Mouse (Mus musculus) fibroblast of lung, adult 2 months (primary cell): ENCODE results near the gene Spcs2.
"Not testable (repeated sequence)": the region's sequence is repeated elsewhere in the genome, so short reads cannot be mapped to it uniquely, and the experiment has no call there.

Experiments used
- DNase-seq: peaks from one replicate; pipeline ENCODE4 v3.0.0-alpha.2; 2011; ENCODE audit warnings: low read depth

The Spcs2 gene

DNA sequence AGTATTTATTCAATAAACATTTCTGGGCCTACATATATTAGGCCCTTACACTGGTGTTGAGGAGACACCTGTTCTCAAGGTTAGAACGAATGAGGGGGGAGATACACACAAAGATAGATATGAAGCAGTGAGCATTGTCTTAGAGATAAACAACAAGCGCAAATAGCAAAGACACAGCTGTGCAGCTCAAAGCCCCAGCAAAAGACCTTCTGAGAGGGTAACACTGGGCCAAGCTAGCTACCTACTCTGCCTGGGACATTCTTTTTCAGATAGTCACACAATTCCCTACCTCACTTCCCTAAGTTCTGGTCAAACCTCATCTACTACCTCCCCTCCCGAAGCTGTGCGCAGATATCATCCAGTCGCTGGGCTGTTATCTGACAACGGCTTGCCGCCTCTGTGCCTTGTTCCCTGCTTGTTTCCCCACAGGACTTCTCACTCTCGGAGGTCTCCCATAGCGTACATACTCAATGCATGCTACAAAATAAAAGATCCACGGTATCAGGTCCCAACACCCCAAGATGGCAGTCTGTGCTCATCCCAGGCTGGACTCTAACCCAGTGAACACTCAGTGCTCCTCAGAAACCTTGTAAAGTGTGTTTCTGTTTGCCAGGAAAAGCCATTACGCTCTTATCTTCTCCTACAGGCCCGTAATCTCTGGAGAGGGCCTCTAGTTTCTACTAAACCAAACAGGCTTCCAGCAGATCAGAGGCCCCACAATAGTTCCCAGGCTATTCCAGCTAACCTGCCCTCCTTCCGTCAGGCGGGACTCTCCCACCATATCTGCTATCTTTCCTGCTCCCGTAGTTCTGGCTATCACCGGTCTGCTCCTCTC, 38.4 kb downstream of the Spcs2 start:
- no peak for DNase-seq

DNA sequence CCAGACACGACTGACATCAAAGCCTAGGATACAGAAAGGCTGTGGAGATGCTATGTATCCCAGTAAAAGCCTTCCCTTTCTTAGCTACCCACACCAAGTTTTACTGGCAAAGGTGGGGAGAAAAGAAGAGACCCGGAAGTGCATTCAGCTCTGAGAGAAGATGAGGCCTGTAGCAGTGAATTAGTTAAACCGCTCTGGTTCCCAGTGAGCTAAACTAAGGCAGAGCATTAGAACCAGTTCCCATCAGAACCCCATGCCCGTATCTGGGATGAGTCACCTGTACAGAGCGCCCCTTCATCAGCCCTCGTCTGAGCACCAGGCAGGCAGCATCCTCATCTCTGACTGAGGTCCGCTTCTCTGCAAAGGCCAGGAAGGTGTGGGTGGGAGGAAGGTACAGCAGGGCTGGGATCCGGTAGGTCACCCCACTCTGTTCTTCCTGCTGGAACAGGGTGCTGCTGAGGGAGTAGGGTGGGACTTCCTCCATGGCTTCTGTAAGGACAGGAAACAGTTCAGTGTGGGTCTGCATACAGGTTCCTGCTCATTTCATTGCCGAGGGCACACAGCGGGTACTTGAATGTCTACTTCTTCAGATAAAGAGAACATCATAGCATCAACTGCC, 40.1 kb downstream of the Spcs2 start:
- no peak for DNase-seq

DNA sequence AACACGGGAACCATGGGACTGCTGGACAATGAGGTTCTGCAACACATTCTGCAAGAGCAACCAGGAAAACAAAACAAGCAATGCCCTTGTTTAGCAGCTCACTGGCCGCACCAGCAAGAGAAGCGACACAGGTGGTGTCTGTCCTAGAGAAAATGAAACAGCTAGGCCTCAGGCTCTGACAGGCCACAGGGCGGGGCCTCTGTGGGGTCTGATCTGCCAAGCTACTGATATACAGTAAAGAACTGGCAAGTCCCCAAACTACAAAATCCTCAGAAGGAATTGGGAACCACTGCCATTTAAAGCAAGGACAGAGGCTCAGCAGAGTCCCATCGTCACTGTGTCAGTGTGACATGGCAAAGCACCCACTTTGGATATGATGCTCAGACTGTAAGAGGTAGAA, 40.8 kb downstream of the Spcs2 start:
- DNase-seq = no peak

GRCm38 (mm10) chr7:99821953-99822352, 41.3 kb downstream of the Spcs2 start:
- DNase-seq = no peak

DNA sequence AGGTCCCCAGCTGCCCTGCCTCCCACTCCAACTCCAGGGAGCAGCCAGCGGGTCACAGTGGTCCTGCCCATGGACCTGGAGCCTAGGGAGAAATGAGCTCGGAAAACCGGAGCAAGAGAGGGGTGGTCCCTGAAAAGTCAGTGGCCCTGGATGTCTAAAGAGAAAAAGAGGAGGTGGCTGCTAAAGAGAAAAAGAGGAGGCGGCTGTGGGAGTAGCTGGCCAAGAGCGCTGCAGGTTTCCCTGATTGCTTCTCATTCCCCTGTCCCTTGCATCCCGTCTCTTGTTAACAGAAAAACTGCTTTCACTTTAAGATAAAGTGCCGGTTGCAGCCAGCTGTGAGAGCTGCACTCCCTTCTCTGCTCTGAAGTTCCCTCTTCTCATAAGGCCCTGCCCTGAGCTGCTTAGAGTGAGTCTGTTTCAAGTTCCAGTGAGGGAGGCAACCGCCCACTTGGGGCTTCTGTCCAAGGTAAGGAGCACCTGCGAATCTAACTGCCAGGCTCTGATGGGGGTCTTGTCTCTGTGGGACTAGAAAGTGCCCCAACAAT, 45.0 kb downstream of the Spcs2 start:
- not testable (repeated sequence) for DNase-seq

GRCm38 (mm10) chr7:99813394-99813793, 49.9 kb downstream of the Spcs2 start:
- DNase-seq = peak; percentile 2

GRCm38 (mm10) chr7:99811661-99812060, 51.6 kb downstream of the Spcs2 start:
- DNase-seq = no peak

- DNase-seq = no peak
Observed at GRCm38 (mm10) chr7:99810814-99811213, 52.4 kb downstream of the Spcs2 start.

GRCm38 (mm10) chr7:99807043-99807442, 56.2 kb downstream of the Spcs2 start:
- not testable (repeated sequence) for DNase-seq

DNA sequence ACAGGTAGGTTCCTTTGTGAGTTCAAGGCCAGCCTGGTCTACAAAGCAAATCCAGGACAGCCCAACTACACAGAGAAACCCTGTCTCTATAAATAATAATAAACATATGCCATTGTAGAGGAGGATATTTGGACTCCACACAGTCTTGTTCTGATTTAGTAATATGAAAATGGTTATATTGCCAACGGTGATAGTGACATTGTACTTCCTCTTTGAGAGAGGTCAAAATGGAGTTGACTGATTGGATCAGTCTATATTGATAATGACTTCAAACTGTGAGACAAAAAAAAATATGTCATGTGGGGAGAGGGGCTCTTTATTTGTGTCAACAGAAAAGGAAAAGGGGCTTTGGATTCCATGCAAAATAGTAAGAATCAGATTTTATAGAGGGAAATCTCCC, 57.9 kb downstream of the Spcs2 start:
- no peak for DNase-seq

DNA sequence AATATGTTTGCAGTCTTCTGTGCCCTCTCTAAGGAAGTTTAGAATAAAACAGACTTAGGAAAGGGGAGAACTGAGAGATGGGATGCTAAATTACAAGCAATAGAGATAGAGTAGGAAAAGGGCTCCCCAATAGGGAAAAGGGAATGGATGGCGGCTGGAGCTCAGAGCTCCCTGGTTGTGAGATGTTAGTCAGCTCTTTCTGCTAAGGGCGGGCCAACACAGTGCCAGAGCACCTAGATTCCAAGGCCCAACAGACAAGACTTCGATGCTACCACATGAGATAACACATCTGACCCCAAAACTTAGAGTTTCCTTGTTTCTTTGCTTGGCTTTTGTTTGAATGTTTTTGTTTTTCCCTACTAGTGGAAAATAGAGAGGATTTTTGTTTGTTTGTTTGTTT, 59.2 kb downstream of the Spcs2 start:
- DNase-seq = not testable (repeated sequence)

DNA sequence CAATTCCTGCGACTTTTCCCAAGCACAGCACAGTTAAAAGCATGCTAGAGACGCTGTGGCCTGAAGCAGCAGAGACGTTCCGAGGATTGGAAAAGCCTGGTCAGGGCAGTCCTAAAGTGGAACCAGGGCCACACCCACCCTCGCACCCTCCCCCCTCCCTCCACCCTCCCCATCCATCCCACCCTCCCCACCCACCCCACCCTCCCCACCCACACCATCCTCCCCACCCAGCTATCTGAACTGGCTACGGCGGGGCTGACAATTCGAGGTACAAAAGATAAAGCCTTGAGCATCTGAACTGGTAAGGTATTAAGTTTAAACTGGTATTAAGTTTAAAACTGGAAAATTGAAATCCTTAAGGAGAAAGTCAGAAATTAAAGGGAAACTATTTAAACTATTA, 59.7 kb downstream of the Spcs2 start:
- DNase-seq = no peak

- no peak for DNase-seq
Observed at GRCm38 (mm10) chr7:99799118-99799517, 64.1 kb downstream of the Spcs2 start.

DNA sequence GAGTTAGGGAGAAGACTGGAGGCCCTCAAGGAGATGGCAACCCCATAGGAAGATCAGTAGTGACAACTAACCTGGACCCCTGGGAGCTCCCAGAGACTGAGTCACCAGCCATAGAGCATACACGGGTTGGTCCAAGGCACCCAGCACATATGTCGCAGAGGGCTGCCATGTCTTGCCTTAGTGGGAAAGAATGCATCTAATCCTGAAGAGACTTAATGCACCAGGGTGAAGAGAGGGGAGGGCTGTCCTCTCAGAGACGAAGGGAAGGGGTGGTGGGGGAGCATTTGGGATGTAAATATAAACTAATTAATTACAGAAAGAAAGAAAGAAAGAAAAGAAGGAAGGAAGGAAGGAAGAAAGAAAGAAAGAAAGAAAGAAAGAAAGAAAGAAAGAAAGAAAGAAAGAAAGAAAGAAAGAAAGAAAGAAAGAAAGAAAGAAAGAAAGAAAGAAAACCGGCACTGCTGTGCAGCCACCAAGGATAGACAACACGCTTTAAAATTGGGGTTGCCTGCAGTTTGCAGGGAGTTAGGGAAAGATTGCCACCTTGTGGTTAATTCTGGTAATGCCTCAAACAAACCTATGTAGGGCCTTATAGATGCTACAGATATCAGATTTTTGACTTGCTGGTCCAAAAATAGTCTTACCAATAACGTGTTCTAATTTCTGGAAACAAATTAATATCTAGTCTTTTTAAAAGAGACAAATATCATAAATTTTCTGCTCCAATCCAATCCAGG, 65.2 kb downstream of the Spcs2 start:
- DNase-seq = peak; percentile 39

GRCm38 (mm10) chr7:99797261-99797660, 66.0 kb downstream of the Spcs2 start:
- DNase-seq = no peak

DNA sequence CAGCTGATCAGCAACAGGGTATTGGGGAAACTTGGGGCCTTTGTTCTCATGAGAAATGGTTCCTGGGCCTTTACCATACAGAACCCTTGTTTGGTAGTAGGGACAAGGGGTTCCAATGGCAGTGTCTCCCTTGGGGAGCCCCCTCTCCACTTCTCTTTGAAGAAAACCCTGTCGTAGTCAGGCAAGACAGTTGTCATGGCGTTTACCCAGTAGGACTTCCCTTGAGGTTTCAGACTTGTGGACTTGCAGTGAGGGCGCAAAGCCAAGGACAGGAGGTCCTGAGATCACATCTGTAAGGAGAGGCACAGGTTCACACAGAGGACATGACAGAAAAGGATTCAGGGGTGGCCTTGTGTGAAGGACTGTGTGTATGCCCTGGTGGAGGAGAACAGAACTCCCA, 66.8 kb downstream of the Spcs2 start:
- DNase-seq = no peak

DNA sequence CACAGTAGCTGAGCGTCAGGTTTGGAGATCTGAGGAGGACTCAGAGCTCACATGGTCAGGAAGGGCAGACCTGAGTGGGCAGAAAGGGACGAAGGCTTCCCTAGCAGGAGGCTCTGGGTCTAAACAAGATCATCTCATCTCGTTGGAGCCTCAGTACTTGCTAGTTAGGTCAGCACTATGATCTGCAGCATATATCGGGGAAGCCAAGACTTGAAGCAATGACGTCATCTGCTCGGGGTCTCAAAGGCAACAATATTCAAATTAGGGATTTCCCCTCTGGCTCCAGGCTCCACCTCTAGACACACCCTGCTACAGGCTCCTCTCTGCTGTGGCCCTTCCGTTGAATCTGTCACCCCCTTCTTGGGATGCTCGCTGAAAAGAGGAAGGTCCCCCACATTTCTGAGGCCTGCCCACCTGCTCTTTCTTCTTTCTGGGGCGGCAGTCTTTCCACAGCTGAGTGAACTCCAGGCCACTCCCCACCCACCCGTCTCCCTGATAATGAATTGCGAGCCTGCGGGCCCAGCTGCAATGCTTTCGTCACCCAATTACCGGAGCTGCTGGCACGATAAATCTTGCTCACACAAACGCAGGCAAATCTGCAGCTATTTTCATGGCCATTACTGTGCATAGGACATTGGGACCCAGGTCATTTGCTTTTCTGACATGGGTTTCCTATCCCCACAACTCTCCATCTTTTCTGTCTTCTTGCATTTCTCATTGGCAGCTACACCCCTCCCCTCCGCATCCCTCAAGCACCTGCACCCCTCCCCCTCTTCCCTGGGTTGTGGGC, 67.9 kb downstream of the Spcs2 start:
- no peak for DNase-seq

GRCm38 (mm10) chr7:99794096-99794495, 69.2 kb downstream of the Spcs2 start:
- no peak for DNase-seq

- no peak for DNase-seq
Observed at GRCm38 (mm10) chr7:99790816-99791215, 72.4 kb downstream of the Spcs2 start.

DNA sequence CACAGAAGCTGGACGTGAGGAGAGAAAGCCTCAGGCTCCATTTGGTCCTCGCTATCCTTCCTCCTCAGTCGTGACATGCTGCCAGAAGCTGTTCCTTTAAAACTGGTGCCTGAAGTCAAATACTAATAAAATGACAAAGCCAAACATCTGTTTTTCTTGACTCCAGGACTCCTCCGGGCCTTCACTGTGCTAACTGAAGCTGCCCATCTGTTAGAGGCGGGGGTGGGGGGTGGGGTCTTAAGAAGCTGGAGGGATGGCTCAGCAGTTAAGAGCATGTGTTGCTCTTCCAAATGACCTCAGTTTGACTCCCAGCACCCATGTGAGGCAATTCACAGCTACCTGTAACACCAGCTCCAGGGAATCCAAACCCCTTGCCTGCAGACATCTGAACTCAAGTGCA, 74.7 kb downstream of the Spcs2 start:
- no peak for DNase-seq

DNA sequence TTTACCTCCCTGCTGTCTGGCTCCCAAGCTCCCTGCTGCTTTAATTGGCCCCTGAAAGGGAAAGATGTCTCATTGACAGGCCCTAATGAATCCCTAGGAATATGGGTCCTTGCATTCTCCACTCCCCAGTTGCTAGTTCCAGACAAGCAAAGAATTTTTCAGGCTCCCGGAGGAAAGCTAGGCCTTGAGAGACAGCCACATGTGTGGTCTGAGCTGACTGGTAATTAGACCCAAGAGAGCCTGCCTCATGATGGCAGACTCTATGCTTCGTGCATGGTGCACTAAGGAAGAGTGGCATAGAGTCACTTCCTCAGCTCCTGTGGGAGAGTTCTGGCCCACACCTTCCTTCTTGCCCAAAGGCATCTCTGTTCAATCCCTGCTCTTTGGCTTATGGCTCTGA, 75.3 kb downstream of the Spcs2 start:
- no peak for DNase-seq
